Mouse (Mus musculus) ZHBTc4 (cell line): ENCODE data around the gene Bcas2.

ENCODE experiments used
- DNase-seq: peaks from one replicate; pipeline ENCODE4 v3.0.0-alpha.2; 2011; ENCODE audit warnings: low read depth, low spot score

Gene Bcas2

GRCm38 (mm10) chr3:103214593-103215285 is 43.3 kb downstream of the Bcas2 start:
- DNase-seq, result peak; percentile 48

- peak; percentile 77 for DNase-seq
Observed at GRCm38 (mm10) chr3:103215399-103215798, 43.9 kb downstream of the Bcas2 start.

GRCm38 (mm10) chr3:103221435-103221834 is 50.0 kb downstream of the Bcas2 start:
- no peak for DNase-seq

- peak; percentile 90 for DNase-seq
Observed at GRCm38 (mm10) chr3:103223752-103224151, 52.3 kb downstream of the Bcas2 start.

- peak; percentile 66 for DNase-seq
Observed at GRCm38 (mm10) chr3:103224231-103224765, 52.8 kb downstream of the Bcas2 start.

- no peak for DNase-seq
Observed at GRCm38 (mm10) chr3:103227729-103228128, 56.3 kb downstream of the Bcas2 start.
